Mouse (Mus musculus) kidney, adult 2 months (tissue): ENCODE measurements around the gene Aig1.

ENCODE experiments used
- CTCF ChIP-seq: fragments of 200-500 bp; conservative IDR thresholded peaks from 2 replicates; pipeline ENCODE4 v1.5.1; 2011; ENCODE audit warnings: low read depth, mild to moderate bottlenecking, control low read depth, low read length, moderate library complexity, mixed read lengths; ENCODE audit not compliant: insufficient read depth, insufficient read length
- POLR2A ChIP-seq: fragments of 200-500 bp; IDR thresholded peaks from one replicate; pipeline ENCODE4 v1.6.1; 2011; ENCODE audit warnings: low read depth, low read length, control low read depth

GRCm38 (mm10) chr10:13659778-13660177 is 209.0 kb downstream of the Aig1 start:
- TF ChIP-seq POLR2A, result no peak
- TF ChIP-seq CTCF, result no peak
